Mouse (Mus musculus): ENCODE measurements at regions not wholly inside any gene's neighbourhood (a gene's known extent, or its start where the extent isn't known, plus 50 kb on each side); places are given as distances from the start of the nearest gene placed in this dataset.

DNA sequence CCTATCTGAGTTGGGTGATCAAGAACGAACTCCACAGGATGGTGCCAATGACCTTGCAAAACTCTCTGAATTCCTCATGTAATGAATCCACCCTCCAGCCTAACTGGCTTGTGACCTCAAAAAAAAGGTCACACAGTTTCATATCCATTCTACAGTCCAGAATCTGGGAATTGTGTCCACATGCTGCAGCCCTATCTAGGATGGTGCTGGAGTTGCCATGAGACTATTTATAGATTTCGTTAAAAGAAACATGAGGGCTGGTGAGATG, 89.8 kb downstream of the Fam161a start:
- TF ChIP-seq EP300 (IDR thresholded peaks at IDR 0.05; ENCODE audit: low read depth) (no peak), CTCF (IDR thresholded peaks at IDR 0.05; ENCODE audit: low read depth) (no peak)
